Mouse (Mus musculus): ENCODE measurements around the gene Zfp423. TPM values are rescaled to one million over a fixed set of nuclear protein-coding genes. Genes with fewer than 3 reads are reported as not detected.

Gene Zfp423
- total RNA-seq (2021), result 10 to 100 TPM; 37.0 to 42.7 TPM
- long read RNA-seq, full-length matches to known transcripts, result 1 of 69 reads
- long read RNA-seq, partial matches to known transcripts, result 52 of 69 reads
- long read RNA-seq, other reads (novel, unspliced or antisense), result 16 of 69 reads

DNA sequence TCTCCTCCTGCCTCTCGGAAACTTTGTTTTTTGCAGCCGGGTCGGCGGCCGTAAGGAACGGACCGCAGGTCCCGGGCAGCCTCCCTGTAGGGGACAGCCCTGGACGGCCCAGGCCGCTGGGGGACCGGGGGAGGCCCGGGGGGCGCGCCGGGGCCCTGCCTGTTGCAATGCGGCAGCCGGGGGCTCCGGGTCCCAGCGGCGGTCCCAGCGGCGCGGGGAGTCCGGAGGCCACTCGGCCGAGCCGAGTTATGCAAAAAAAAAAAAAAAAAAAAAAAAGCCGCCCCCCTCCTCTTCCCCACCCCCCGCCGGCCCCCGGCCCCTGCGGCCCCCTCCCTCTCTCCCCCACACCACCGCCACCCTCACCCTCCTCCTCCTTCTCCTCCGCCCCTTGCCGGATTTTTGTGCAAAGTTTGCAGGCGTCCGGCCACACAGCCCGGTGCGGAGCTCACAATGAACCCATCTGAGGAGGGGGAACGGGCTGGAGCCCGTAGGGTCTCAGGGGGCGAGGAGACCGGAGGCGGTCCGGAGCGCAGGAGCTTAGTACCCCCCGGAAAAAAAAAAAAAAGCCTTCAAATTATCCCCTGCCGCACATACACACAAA, at the start of gene Zfp423:
Gene Zfp423 (minus strand): TSS at position 276 of the 601 bp plus-strand sequence.
- DNase-seq (ENCODE audit: low spot score in 2 of 2), result no peak

DNA sequence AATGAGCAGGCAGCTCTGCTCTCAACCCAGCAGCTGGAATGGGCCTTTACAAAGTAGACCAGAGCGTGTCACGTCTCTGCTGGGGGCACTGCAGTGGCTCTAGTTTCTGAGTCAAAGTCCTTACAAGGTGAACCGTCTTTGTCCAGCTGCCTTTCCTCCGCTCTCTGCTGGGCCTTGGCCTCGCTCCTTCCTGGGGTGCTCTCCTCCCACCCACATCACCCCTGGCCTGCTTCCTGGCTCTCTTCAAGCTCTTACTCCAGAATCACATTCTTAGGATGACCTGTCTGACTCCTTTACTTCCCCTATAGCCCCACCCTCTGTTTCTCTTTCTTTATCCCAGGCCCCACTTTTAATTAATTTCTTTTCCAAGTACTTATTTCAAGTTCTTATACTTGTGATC, 47.4 kb upstream of the Zfp423 start:
- no peak for DNase-seq (ENCODE audit: low spot score in 2 of 2)

DNA sequence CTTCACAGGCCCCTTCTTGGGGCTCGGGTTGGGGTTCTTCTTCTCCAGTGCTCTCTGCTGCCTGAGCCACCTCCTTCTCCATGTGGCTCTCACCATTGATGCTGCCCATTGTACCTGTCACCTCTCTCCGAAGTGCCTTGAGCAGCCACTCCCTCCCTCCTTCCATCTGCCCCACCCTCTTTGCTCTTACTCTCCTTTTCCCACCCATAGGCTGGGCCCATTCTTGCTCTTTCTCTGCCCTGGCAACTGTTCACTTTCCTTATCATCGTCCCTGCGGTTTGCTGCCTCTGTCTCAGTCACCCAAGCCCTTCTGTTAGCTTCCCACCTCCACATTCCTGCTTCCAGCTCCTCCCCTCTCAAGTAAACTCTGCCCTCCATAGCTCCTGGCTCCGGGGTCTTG, 25.4 kb upstream of the Zfp423 start:
- no peak for DNase-seq (ENCODE audit: low spot score in 2 of 2)

DNA sequence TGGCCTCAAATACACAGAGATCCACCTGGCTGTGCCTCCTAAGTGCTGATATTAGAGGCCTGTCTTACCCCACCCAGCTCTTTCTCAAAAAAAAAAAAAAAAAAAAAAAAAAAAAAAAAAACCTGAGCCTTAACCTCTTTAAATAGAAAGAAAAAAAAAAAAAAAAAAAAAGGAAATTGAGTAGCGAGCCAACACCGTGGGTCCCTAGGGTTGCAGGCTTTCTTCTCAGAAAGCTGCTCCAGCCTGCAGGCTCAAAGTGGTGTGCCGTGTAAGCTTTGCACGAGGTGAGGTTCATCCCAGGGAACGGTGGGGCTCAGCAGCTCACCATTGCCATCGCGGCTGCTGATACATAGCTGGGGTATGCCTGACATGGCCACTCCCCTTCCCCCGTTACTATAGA, 24.6 kb upstream of the Zfp423 start:
- no peak for DNase-seq (ENCODE audit: low spot score in 2 of 2)

DNA sequence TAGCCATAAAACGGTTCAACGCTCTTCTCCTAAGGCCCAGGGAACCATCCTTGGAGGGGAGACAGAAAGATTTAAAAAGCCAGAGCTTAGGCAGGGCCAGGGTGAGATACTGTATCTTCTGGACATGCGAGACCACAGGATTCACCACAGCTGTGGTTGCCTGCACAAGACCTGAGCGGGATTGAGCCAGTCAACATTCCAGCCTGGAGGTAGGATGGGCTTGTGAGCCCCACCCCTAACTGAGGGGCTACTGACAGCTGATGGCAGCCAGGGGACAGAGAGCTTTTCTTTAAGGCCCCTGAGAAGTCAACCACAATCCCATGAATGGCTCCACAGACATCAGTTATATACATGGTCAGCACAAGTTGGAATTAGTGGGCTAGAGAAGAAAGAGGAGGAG, 23.5 kb upstream of the Zfp423 start:
- DNase-seq (ENCODE audit: low spot score in 2 of 2), result no peak

DNA sequence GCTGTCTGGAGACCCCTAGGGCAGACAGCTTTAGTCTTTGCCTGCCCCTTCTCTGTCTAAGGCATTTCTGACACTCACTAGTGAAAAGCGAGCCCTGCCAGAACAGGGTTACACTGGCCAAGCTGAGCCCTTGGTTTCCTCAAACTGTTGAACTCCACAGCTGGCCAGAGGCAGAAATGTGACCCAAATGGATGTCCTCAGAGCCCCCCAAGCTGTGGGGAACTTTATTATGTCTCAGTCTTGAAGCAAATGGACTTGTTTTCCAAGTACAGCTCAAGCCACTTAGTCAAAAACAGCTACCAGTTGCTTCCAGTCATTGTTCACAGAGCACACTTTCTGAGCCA, 16.0 kb upstream of the Zfp423 start:
- no peak for DNase-seq (ENCODE audit: low spot score in 2 of 2)

DNA sequence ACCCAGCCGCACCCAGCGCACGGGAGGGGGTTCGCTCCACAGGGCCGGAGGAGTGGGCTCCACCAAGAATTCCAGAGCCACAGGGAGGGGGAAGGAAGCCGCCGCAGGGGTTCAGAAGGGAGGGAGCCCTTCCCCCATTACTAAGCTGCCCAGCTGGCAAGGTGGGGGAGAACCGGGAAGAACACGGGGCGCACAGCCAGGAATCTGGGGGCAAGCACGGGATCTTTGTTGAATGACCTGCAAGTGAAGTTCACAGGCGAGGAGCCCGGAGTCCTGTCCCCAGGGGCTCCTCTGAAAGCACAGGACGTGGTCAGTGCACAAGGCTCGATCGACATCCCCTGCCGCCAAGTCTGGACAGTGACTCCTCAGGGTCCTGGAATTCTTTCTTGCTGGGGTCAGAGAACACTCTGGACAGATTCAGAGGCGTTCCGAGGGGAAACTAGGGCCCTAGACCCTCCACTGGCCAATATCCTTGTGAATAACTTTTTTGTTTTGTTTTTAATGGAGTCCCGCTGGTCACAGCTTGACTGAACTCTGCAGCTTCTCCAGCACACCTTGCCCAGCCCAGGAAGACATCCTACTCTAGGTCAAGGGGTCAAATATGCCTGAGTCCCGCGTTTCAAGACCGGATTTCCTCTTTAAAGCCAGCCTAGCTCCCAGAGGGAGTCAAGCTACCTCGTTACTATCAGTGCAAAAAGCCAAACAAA, 15.5 kb upstream of the Zfp423 start:
- DNase-seq (ENCODE audit: low spot score in 2 of 2), result no peak

DNA sequence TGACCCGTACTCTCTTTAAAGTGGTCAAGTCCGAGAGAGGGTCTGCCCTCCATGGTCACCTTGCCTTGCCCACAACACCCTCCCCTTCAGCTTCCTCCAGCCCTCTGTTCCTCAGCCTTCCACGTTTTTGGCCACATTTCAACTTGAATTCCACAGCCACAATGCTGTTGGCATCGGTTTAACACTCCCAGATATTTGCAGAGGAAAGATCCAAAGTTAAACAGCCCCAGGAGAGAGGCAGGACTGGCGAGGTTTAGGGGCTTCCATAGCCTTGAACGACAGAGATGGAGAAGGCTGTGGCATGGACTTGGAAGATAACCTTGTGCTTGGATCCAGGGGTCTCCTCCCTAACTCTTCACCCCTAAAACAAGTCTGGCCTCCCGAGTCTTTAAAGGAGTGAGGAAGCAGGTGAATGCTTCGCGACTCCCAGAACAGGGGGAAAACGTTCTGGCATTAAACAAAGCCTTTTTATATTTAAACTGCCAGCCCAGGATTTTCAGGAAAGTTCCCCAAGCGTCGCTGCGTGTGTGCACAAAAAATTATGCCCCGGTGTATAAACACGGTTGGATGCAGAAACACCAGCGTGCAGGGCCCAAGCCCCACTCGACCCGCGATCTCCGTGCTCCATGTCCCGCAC, 14.8 kb upstream of the Zfp423 start:
- no peak for DNase-seq (ENCODE audit: low spot score in 2 of 2)

DNA sequence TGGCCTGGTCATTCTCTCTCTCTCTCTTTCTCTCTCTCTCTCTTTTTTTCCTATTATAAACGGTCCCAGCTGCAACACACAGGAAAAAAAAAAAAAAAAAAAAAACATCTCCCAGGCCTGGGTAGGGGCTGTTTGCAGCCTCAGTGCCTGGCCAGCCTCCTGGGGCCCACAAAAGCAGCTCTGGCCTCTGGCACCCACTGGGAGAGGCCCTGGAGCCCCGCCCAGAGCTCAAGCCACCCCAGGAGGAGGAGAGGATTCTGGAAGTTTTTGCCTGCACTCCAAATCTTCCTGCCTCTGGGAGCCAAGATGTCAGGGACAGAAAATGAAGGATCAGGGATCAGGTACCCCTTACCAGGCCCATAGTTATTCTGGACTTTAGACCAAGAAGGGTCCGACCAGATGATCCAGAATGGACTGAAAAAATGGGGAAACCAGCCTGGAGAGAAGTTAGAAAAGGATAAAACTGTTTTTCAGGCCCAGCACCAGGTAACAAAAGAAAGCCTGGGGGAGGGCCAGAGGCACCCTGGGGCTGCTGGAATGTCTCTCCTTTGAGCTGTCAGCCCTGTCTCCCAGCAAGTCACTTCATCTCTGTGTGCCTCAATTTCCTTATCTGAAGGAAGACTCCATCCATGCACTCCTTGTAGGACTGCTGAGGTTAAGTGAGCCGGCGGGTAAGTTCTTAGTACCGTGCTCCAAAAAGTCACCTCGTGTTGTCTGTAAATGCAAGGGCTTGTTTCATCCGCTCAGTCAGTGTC, 8.6 kb upstream of the Zfp423 start:
- DNase-seq (ENCODE audit: low spot score in 2 of 2), result no peak

DNA sequence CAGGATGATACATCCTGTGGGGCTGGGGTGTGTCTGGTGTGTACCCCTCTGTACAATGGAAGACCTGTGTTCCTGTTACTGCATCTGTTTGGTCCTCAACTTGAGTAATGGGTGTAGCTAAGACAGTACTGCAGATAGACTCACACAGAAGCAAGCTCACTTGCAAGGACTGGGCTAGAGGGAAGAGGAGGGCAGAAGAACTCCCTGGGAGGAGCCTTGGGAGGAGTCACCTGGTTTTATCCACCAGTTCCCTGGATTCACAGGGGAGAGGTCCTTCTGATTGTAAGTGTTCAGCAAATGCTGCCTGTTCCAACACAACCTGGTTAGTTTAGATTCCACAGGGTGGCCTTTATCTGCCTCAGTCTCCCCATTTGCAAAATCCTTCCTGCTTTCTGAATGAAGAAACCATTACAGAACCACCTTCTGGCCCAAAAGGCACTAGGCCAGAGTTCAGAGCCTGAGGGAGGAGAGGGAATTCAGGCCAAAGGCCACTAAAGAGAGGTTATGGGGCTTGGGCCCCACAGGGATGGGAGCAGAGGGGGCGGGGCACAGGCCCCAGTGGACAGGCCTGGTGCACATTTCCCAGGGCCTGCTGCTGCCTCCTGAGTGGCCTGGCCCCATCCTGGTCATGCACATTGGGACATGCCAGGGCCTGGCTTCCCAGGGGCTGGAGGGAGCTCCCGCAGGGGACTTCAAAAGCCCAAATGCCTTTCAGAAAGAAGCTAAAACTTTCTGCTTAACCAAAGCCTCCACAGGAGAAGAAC, 7.8 kb upstream of the Zfp423 start:
- no peak for DNase-seq (ENCODE audit: low spot score in 2 of 2)

DNA sequence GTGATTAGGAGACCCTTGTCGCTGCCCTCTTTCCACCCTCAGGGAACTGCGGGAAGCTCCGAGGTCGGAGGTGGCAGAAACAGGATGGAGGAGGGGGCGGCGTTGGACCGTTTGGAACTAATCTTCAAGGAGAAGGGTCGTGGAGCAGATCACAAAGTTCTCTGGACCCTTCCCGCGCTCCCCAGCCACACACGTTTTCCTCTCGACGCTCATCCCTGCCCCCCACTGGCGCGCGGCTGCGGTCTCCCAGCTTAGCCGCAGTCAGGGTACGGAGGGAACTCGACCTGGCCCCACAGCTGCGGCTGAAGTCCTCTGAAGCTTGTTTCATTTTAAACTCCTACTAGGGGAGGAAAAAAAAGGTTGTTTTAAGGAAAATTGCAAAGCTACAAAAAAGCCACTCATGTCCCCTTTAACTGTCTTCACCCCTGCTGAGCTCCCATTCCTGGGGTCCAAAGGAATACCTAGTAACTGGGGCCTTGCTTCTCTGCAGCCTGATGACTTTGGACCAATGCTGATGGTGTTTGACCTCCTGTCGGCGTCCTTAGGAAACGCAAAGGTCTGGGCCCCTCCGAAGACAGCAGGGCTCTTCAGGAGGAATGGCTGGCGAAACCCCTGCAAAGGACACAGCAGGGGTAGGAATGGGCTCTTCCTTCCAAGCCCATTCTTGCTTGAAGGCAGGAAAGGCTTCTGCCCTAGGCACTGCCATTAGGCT, 3.3 kb upstream of the Zfp423 start:
- no peak for DNase-seq (ENCODE audit: low spot score in 2 of 2)

DNA sequence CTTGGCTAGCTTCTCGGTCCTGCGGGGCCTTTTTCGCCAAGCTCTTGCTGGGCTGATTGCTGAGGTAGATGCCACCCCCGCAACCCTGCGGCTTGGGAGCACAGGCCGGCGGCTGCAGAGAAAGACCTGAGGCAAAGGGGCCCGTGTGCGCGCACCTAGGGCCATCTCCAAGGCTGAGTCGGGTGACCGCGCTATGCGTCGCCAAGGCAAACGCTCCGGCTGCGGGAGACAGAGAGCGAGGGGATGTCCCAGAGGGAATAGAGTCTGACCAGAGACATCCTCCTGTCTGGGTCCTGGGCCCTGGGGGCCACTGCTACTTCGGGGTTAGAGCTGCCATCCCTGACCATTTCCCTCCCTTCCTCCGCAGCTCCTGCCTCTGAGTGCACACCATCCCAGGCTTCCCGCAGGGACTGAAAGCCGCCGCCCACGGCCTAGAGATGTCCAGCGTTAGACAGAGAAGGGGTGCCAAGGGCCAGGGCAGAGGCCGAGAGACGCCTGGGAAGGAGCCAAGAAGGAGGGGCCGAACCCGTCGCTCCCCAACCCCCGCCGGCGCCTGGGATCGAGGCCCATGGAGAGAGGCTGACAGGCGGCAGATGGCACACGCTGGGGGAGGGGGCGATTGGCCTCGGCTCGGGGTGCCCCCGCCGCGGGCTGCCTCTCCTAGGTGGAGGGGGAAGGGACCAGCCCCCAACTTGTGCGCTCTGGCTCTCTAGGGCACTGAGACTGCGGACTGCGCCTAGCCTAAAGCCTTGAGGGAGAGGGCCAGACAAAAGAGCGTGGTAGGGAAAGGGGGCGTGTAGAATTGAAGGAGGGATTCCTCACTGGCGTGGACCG, 2.5 kb upstream of the Zfp423 start:
- DNase-seq (ENCODE audit: low spot score in 2 of 2), result peak in 1 of 2 experiments; percentile 27

DNA sequence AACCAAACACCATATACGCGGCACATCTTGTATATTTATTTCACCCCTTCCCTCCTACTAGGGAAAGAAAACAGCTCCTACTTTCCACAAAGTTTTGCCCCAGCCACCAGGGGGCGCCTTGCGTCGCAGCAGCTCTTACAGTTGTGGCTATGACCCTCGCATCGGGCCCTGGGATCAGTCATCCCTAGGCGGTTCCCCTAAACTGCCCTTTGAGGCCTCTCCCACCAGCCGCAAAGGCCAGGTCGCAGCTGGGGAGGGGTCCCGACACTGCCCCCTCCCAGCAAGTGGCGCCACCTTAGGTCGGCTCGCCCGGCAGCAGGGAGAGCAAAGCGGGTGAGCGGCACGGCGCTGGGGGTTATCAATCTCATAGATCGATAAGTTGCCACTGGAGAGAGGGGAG, 1.7 kb upstream of the Zfp423 start:
- peak in 1 of 2 experiments; percentile 27 for DNase-seq (ENCODE audit: low spot score in 2 of 2)

DNA sequence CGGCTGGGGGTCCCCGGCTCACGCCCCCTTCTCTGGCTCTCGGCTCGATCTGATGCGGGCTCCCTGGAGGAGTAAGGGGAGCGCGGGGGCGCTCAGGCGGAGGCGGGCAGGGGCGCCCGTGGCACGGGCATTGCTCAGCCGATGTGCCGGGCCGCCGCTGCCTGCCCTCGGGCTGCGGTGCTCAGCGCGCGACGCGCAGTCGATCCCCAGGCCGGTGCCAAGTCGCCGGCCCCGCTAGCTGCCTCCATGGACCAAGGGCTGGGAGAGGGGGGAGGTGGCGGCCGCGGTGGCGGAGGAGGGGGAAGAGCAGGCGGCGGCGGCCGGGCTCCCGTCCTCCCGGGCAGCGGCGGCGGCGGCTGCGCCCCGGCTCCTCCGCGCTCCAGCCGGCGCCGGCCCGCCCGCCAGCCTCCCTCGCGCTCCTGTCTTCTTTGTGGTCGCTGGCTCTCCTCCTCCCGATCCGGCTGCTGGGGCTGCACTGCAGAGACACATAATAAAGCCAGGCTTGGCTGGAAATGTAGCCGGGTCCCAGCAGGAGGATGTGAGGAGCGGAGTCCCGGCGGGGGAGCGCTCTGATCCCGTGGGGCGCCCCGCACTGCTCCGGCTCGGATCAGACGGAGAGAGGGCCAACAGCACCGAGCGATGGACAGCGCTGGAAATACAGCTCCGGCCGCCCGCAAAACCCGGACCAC, 810 bp upstream of the Zfp423 start:
- DNase-seq (ENCODE audit: low spot score in 2 of 2), result peak; percentile 45 to 71

DNA sequence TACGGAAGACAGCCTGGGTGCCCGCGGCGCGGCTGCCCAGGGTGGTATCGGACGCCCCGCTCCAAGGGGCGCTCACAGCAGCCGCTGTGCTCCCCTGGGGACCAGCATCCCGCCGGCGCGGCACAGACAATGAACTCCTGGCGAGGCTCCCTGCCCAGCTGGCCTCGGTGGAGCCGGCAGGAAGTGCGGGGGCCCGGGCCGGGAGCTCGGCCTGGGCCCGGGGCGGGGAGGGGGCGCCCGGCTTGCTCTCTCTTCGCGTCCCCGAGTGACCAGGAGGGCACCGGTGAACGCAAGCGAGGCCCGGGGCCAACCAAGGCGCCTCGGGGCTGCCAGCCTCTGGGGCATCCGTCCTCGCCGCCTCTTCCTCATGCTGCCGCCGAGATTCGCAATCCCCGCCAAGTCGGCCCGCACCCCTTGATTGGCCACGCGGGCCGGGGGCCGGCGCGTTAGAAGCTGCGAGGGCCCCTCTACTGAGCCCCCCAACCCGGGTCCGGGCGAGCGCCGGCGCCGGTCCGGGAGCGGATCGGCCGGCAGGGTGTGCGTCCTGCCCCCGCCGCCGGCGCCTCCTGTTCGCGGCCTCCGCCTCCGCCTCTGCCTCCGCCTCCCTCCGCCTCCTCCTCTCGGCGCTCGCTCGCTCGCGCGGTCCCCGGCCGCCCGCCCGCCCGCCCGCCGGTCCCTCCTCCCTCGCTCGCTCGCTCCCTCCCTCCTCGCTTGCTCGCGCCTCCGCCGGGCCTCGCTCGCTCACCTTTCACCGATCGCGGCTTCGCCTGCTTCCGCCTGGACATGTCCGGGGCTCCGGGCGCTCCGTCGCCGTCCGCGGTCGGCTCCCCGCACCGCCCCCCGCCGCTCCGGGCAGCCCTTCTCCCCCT, 710 bp downstream of the Zfp423 start:
- DNase-seq (ENCODE audit: low spot score in 2 of 2), result peak; percentile 25 to 45

DNA sequence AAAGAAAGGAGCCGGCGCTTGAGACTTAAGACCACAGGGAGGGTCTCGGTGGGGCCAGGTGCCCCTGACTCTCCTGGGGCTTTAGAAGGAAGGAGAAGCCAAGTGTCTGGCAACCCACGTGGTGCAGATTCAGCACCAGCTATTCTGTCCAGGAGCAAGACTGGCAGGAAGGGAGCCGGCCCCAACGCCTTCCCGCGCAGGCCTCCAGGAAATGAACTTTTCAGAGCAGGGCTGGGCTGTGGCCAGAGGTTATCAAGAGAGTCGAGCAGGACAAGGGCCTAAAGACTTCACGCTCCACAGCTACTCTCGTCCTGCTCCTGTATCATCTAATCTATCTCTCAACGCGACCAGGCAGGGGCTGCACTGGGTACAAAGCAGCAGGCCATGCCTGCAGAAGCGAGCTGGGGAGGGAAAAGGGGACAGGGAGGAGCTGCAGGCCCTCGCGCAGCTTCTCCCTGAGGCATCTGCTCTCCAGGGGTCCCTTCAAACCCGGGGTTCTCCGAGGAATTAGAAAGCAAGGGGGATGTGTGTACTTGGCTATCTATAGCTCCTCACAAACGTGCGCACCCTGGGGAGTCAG, 1.4 kb downstream of the Zfp423 start:
- DNase-seq (ENCODE audit: low spot score in 2 of 2), result no peak

DNA sequence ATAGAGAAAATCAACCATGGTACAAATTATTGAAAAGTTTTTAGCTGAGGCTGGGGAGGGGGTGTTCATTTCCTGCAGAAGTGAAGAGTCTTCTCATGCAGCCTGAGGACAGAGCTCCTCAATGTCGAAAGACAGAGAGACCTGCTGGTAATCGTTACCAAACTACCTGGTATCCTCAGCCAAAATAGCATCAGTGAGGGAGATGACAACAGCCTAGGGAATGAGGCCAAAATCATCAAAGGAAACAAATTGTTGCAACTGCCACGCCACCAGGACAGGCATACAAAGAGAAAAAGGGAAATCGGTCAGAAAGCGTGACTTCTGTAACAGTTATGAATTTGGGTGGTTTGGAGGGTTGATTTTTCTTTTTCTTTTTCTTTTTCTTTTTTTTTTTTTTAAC, 3.4 kb downstream of the Zfp423 start:
- no peak for DNase-seq (ENCODE audit: low spot score in 2 of 2)

DNA sequence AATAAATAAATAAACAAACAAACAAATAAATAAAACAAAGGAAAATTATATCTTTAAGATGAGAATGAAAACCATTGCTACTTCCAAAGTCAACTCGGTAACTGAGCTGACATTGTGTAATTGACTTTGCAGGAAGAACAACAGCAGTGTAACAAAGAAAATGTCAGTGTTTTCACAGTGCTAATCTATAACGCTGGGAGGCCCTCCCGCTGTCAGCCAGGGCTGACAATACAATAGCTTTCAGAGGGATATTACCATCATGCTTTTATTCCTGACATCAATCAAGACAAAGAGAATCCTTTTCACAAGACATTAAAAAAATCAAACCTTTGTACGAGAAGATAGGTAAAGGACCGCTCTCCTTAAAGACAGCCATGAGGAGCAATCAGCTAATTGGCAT, 5.9 kb downstream of the Zfp423 start:
- DNase-seq (ENCODE audit: low spot score in 2 of 2), result no peak
